Mouse (Mus musculus) frontal cortex, postnatal 10 days (tissue): Measurements from ENCODE around the gene Map3k4.

Source experiments
- DNase-seq, 2 experiments: peaks; one replicate each; pipeline ENCODE4 v3.0.0; 2022; ENCODE audit warnings: low spot score in 2 of 2, mixed read lengths in 1 of 2

The Map3k4 gene

DNA sequence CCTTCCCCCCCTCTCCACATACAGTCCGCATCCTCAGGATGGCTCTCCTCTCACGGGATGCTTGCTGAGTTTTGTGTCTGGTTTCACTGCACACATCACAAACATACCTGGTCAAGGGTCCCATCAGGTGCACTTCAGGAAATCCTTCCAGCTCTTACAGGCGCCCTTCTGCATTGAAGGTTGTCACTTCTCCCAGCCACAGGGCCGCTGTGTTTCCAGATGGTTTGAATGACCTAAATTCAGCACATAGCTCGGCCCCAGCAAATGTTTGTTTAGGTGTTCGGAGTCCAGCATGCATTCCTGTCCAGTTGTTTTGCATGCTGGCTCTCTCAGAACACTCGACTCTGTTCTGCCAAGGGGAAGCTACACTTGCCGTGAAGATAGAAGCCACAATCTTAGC is 134.3 kb downstream of the Map3k4 start:
- no peak for DNase-seq

DNA sequence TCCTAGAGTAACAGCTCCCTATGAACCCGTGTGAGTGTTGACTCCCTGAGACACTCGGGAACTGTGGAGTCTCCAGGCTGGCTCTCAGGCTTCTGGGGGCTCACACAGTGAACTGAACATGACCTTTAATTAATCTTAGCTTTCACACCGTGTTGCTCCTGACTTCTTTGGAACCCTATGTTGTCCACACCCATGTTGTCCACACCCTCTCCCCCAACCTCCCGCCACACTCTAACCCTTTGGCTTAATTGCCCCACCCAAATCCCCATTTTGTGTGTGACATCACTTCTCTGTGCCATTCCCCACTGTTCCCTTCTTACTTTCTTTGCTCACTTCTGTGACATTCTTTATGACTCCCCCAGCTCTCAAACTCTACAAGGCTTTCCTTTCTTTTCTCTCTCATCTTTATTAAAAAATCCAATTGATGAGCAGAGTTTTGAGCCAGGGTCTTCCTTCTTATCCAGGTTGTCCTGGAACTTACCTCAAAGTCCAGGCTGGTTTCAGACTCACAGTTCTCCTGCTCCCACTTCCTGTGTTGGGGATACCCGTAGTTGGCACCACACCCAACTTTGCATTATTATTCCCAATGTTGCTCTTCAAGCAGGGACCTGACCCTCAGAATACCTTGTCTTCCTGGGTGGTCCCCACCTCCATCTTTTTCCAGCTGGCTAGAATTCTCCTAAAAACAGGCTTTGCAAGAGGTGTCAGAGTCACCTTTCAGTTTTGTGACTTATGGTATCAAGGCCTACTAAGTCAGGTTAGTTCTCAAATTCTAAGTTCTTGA is 135.7 kb downstream of the Map3k4 start:
- no peak for DNase-seq

DNA sequence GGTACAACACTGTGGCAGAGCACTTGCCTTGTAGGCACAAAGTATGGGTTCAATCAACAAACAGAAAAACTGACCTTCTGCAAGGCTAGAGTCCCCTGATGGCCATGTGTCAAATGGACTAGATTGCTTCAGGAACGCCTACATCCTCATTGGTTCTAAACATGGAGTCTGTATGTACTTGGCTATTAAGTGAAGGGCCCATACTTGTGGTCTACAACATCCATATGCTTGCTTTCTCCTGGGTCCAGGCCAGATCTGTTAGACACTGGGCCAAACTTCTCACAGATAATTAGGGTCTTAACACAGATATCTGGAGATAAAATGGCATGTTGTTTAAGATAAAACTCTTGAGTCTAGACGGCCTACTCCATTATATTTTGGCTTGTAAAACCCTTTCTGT is 138.8 kb downstream of the Map3k4 start:
- DNase-seq: no peak

GRCm38 (mm10) chr17:12179339-12179738 is 139.3 kb downstream of the Map3k4 start:
- DNase-seq: no peak
